Mouse (Mus musculus) erythroblast, embryonic 14.5 days (primary cell): ENCODE data around the gene Pdcd11. TPM values are rescaled to one million over a fixed set of nuclear protein-coding genes. Genes with fewer than 3 reads are reported as not detected.
"Not testable (repeated sequence)": the region's sequence is repeated elsewhere in the genome, so short reads cannot be mapped to it uniquely, and the experiment has no call there.

ENCODE experiments used
- H3K27me3 ChIP-seq: 2 replicates; pipeline ENCODE4 v1.6.1; 2012; ENCODE audit warnings: inconsistent platforms; ENCODE audit not compliant: control insufficient read depth
- H3K36me3 ChIP-seq: 2 replicates; pipeline ENCODE4 v1.6.1; 2012; ENCODE audit warnings: mild to moderate bottlenecking, inconsistent platforms; ENCODE audit not compliant: control insufficient read depth
- H3K4me1 ChIP-seq: 2 replicates; pipeline ENCODE4 v1.6.1; 2012; ENCODE audit warnings: inconsistent platforms; ENCODE audit not compliant: control insufficient read depth
- H3K4me3 ChIP-seq: replicated peaks from 2 replicates; pipeline ENCODE3; 2012; ENCODE audit warnings: moderate library complexity, mild to moderate bottlenecking, inconsistent platforms
- H3K9me3 ChIP-seq: 2 replicates; pipeline ENCODE4 v1.6.1; 2012; ENCODE audit warnings: low read length, inconsistent platforms, mixed read lengths; ENCODE audit not compliant: control insufficient read depth
- GATA1 ChIP-seq: IDR thresholded peaks from 2 replicates; pipeline ENCODE4 v1.6.1; 2012; ENCODE audit warnings: low read length, inconsistent platforms, mixed read lengths
- TAL1 ChIP-seq: IDR thresholded peaks from 3 replicates; pipeline ENCODE4 v1.6.1; 2012; ENCODE audit warnings: low read length, inconsistent platforms, mixed read lengths
- polyA plus RNA-seq: library from polyadenylated mRNA; stranded (reverse); fragments of >175 nt; gene quantifications from 2 replicates; pipeline ENCODE4 v1.2.3, GENCODE M21; 2012

The Pdcd11 gene
- polyA plus RNA-seq, 1 experiment, result 0.58 TPM

DNA sequence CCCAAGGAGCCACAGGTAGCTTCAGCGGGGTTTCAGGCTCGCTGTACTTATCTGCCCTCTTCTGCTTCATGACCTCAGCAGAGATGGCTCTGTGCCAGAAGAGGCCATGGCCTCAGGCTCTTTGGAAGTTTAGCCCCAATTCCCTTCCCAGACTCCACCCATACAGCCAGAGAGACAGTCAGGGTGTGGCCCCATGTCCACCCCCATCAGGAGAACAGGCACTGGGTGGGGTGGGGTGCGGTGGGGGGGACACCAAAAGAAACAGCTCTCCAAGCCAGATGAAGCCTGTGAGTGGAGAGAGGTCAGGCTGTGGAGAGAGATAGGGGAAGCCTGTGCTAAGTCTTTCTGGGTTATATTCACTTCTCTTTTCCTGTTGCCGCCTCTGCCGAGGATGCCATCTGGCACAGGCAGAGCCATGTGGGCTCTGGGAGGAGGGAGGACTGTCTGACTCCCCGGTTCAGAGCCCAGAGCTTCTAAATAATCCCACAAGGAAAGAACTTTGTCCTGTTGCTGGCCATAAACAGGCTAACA is 46.5 kb downstream of the Pdcd11 start:
- peaks cover 27% of the 10 kb centered on the region for H3K27me3 ChIP-seq
- peaks cover 9% of the 10 kb centered on the region for H3K36me3 ChIP-seq
- no peak for TF ChIP-seq GATA1
- no peak for TF ChIP-seq TAL1
- H3K4me1 ChIP-seq, result peaks cover 11% of the 10 kb centered on the region
- no peaks in the 10 kb centered on the region for H3K9me3 ChIP-seq
- no peak overlapping the region for H3K4me3 ChIP-seq

DNA sequence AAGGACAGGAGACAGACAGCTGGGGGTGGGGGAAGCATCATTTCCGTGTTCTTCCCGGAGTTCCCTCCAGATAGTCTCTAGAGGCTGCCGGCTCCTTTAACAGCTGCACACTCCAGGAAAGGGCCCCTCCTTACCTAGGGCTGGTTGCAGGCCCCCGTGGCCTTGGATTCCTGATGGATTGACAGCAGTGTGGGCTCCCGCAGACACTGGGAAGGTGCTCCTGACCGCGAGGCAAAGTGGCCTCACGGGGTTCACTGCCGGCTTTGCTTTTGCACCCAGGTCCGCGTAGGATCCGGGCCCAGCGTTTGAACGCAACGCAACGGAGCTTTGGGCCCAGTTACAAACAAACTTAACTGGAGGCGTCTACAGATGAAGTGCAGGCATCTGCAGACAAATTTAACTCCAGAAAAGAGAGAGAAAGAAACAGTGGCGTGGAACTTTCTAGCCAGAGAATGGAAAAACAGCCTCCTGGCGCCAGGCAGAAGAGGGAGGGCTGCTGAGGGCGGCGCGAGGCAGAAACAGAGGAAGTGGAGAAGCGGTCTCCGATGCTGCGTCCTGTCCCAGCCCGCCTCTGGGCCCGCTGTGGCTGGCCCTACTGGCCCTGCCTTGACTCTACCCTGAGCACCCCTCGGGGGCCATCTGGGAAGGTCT is 47.3 kb downstream of the Pdcd11 start, which contains the start of gene Calhm2:
Gene Calhm2, minus strand, starts transcription at position 524 of the 651 bp plus-strand sequence.
- no peaks in the 10 kb centered on the region for H3K9me3 ChIP-seq
- peaks cover 27% of the 10 kb centered on the region for H3K27me3 ChIP-seq
- H3K36me3 ChIP-seq, result peaks cover 2% of the 10 kb centered on the region
- no peak for TF ChIP-seq TAL1
- TF ChIP-seq GATA1, result no peak
- peak within 1 kb of the TSS; percentile 12 for H3K4me3 ChIP-seq
- peaks cover 11% of the 10 kb centered on the region for H3K4me1 ChIP-seq

DNA sequence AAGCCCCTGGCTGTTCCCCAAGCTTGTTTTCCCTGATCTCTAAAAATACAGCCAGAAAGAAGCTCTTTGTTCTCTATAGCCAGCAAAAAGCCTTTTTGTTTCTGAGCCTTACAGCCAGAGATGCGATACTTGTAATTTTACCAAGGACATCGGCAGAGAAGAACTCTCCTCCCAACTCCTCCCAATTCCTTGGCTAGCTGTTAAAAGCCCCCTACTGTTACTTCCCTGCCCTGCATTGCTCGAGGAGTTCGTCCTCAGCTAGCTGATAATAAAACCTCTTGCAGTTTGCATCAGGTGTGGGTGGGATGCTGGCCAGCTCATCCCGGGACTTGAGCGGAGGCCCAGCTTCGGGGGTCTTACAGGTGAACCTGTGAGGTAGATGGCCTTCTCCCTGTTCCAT is 49.0 kb downstream of the Pdcd11 start:
- H3K4me3 ChIP-seq, H3K9me3 ChIP-seq, H3K36me3 ChIP-seq: not testable (repeated sequence)
- peaks cover 11% of the 10 kb centered on the region for H3K4me1 ChIP-seq
- H3K27me3 ChIP-seq, result peaks cover 27% of the 10 kb centered on the region

DNA sequence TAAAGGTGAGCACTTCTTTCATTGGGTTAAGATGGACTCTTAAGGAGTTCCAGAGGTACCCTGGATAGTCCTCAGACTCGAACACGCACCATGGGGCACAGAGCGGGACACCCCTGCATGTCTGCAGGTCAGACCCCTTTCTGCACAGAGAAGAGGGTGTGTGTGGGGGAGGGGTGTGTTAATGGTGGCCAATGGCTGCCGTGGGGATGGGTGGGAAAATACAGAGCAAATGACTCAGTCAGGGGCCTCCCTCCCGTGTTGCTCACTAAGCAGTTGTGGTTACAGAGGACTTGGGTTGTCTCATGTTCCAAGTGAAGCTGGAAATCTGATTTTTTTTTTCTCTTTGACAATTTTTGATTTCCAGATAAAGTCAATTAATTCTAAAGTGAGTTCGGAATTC is 51.9 kb downstream of the Pdcd11 start:
- Histone ChIP-seq H3K27me3 (peaks cover 22% of the 10 kb centered on the region), H3K4me1 (peaks cover 3% of the 10 kb centered on the region), H3K9me3 (no peaks in the 10 kb centered on the region), H3K4me3 (no peak overlapping the region), H3K36me3 (no peaks in the 10 kb centered on the region)
- TF ChIP-seq GATA1 (no peak), TAL1 (no peak)

DNA sequence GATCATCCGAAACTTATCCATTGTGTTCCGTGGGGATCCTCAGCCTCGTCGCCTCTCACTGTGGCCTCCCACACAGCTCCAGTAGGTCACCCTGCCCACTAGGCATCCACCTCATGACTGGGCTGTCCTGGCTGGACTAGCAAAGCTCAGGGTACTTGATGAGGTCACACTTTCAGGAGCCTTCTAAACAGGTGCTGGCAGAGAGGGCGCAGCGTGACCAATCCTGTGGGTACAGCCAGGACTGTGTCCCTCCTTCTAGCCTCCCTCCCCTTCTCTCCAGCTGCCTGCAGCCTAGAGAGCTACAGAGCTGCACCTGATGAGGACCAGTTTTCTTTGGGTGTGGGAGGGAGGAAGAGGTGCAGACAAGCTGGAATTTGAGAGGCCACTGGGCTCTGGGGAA is 53.6 kb downstream of the Pdcd11 start, which contains the start of gene Calhm1:
Gene Calhm1, minus strand, starts transcription at position 101 of the 400 bp plus-strand sequence.
- no peak for TF ChIP-seq GATA1
- TF ChIP-seq TAL1, result no peak
- Histone ChIP-seq H3K4me3 (no peak within 1 kb of the TSS), H3K27me3 (peaks cover 5% of the 10 kb centered on the region), H3K4me1 (no peaks in the 10 kb centered on the region), H3K9me3 (no peaks in the 10 kb centered on the region), H3K36me3 (no peaks in the 10 kb centered on the region)

DNA sequence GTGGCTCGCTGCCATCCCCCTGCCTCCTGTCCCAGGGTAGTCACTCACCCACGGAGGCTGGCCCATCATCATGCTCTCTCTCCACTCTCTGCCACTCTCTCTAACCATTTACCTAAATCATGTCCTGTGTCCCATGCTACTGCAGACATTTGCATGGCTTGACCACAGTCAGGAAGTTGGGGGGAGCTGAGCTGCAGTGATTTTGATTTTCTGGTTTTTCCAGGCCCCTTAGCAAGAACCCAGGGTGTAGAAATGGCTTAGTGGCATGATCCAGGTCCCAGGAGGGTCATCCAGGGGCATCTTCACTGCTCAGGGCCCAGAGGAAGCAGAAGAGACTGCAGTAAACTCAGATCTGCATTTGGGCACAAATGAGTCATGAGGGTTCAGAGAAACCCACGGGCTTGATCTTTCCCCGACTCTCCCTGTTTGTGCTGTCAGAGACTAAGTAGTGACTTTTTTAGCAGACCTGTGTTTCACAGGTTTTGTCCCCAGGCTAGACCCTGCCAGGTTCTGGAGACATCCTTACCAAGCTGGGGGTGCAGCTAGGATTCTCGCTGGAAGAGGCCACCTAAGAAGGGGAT is 57.8 kb downstream of the Pdcd11 start:
- Histone ChIP-seq H3K4me3 (no peak overlapping the region), H3K36me3 (no peaks in the 10 kb centered on the region), H3K4me1 (no peaks in the 10 kb centered on the region), H3K9me3 (no peaks in the 10 kb centered on the region), H3K27me3 (peaks cover 12% of the 10 kb centered on the region)
- TF ChIP-seq TAL1 (no peak), GATA1 (no peak)

DNA sequence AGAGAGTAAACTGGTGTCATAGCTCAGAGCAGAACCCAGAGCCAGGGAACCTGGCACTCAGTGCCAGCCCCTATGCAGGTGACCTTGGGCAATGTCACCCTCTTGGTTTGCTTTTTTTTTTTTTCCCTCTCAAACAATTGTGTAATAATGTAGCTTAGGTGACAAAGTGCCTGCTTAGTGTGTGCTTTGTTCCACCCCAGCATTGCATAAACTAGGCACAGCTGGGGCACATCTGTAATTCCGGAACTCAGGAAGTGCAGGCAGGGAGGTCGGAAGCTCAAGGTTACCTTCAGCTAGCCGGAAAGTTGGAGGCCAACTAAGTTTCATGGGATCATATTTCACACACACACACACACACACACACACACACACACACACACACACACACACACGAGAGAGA is 59.3 kb downstream of the Pdcd11 start:
- no peaks in the 10 kb centered on the region for H3K9me3 ChIP-seq
- H3K27me3 ChIP-seq, result peaks cover 12% of the 10 kb centered on the region
- H3K36me3 ChIP-seq, result no peaks in the 10 kb centered on the region
- TF ChIP-seq GATA1, result no peak
- no peak for TF ChIP-seq TAL1
- H3K4me3 ChIP-seq, result no peak overlapping the region
- no peaks in the 10 kb centered on the region for H3K4me1 ChIP-seq

DNA sequence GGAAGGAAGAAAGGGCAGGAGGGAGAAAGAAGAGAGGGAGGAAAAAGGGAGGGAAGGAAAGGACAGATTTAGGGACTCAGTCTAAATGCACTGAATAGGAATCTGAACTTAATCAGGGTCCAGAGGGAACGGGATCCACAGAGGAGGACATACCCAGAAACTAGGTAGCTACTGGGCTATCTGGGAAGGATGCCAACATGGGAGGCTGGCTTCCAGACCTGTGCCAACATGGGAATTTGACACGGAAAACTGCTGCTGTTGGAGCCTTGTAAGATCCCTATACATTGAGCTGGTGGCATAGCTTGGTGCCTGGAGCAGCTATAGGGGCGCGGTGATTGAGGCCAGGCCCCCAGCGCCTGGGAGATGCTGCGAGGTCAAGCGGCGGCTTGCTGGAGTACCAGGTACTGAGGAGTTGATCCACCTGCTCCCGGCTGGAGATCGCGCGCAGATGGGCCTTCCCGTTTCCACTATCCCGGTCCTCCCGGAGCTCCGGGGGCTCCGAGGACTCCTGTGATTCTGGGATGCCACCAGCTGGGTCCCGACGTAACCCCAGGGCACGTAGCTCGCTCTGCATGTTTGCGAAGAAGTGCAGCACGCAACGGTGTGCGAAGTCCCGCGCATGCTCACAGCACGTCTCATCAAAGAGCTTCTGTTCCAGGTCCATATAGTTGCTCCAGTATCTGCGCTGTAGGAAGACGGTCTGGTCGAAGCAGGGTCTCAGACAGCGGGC is 60.9 kb downstream of the Pdcd11 start:
- H3K36me3 ChIP-seq, result no peaks in the 10 kb centered on the region
- H3K4me3 ChIP-seq, result no peak overlapping the region
- H3K27me3 ChIP-seq, result peaks cover 12% of the 10 kb centered on the region
- H3K9me3 ChIP-seq, result no peaks in the 10 kb centered on the region
- no peak for TF ChIP-seq GATA1
- no peak for TF ChIP-seq TAL1
- H3K4me1 ChIP-seq, result no peaks in the 10 kb centered on the region

DNA sequence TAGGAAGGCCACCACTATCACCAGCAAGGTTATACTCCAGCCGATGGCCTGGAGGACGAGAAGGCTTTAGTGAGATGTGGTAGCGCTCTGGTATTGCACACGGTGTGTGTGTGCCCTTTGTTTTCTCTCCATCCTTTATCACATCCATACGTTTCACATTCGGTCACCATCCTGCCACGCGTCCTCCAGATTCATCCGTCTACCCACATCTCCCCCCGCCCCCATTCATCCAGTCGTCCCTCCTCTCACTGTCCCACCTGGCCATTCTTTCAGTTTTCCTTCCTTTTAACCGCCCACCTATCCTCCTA is 61.4 kb downstream of the Pdcd11 start:
- no peaks in the 10 kb centered on the region for H3K36me3 ChIP-seq
- peaks cover 12% of the 10 kb centered on the region for H3K27me3 ChIP-seq
- H3K9me3 ChIP-seq, result no peaks in the 10 kb centered on the region
- H3K4me1 ChIP-seq, result no peaks in the 10 kb centered on the region
- no peak overlapping the region for H3K4me3 ChIP-seq
- TF ChIP-seq GATA1, result no peak
- no peak for TF ChIP-seq TAL1
